Mouse (Mus musculus) forelimb bud, embryonic 11.5 days (tissue): Measurements from ENCODE around the gene Robo4.

ENCODE experiments used
- DNase-seq: peaks from one replicate; pipeline ENCODE4 v3.0.0-alpha.2; 2012; ENCODE audit warnings: low read depth, low spot score

Gene Robo4

DNA sequence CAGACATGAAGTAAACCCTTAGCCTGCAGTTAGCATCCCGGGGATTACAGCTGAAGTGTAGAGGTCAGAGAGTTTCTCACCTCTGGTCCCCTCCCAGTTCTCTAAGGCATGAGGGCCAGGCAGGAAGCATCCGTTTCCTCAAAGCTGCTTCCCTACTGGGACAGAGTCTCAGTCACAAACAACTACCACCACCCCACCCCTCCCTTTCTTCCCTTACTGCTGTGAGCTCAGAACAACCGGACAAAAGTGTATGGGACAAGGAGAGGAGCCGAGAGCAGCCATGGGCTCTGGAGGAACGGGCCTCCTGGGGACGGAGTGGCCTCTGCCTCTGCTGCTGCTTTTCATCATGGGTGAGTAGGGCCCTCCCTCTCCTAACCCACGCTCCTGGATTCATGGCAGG lies at the start of gene Robo4:
Robo4 (plus strand) TSS at position 96 of the 400 bp plus-strand sequence.
- no peak for DNase-seq

GRCm38 (mm10) chr9:37354485-37354884 lies 47.2 kb upstream of the Robo4 start:
- no peak for DNase-seq

- DNase-seq: no peak
Measured at GRCm38 (mm10) chr9:37358713-37359330, 42.9 kb upstream of the Robo4 start.

DNA sequence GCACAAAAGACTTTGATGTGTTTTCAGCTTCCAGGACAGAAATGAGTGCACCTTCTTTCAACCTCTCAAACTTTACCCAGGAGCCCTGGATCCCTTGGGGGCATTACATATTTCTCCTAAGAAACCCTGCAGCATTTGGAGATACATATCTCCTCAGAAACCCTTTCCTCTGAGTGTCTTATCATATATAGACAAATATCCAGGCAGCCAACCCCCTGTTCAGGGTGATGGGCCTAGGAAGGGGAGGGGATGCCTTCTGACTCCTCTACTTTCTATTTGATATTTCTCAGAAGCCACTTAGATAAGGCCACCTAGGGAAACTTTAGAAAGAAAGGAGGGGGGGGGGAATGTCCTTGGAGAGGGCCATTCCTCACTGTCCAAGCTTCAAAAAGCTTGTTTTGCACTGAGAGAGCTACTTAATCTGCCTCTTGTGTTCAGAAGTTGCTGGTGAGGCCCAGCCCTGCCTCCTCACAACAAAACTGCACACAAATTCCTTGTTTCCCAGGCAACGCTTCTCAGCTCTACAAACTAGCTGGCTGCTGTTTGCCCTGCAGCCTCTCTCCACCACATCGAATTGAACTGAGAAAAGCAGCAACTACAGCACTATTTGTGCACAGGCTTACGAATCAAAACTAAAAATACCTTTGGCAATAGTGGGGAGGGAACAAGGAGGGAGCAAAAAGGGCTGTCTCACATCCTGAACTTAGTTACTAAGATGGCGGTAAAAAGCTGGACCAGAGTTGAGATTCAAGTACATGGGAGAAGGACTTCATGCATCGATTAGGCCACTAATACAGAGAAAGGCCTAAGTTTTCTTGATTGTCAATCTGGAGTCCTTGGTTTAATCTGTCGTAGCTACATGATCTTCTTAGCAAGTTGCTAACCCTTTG lies 42.1 kb upstream of the Robo4 start:
- peak; percentile 55 for DNase-seq

DNA sequence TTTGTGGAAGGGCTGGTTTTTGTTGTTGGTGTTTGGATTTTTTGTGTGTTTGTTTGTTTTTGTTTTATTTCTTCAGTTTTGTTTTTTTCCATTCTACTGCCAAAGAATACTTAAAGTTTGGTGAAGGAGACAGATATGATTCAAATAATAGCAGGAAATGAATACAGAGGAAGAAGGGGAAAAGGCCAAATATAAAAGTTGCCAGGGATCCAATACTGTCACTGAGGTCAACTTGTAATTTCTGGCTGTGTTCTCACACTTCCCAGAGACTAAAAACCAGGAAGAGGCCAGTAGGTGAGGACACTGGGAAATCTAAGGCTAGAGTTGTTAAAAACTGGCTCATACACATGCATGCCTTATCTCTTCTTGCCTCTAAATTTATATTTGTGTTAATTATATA lies 39.6 kb upstream of the Robo4 start:
- DNase-seq: no peak

DNA sequence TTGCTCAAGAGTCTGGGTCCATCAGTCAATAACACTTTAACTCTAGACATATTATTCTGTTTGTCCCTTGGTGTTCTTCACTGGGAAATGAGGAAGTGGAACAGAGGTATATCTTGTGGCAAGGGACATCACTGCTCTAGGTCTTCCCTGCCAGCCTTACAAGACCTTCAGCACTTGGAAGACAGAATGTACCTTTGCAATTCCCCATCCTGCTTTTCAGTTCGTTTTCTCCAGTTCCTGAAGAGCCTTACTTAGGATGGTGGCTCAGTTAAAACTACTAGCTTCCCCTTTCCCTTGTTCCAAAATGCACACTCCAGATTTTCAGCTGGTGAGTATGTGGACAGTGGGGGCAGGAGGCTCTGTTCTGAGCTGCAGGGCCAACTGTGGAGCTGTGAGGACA lies 38.8 kb upstream of the Robo4 start:
- no peak for DNase-seq

DNA sequence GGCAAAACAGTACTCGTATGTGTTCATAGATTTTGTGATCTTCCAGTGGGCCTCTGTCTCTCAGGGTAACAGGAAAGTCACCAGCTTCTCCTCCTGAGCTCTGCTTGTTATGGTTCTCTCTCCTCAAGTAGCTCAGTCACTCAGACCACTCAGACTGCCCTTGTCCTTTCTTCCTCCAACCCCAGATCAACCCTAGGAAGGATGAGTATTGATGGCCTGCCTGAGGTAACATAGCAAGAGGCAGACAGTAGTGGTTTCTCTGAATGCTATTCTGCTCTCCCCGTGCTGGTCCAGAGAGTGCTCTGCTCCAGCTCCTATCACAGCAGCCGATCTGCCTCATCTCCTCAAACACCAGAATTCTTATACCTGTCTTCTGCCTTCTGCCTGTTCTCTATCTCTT lies 38.1 kb upstream of the Robo4 start:
- no peak for DNase-seq

- no peak for DNase-seq
Measured at GRCm38 (mm10) chr9:37364392-37364791, 37.3 kb upstream of the Robo4 start.

GRCm38 (mm10) chr9:37365706-37366105 lies 36.0 kb upstream of the Robo4 start:
- no peak for DNase-seq

DNA sequence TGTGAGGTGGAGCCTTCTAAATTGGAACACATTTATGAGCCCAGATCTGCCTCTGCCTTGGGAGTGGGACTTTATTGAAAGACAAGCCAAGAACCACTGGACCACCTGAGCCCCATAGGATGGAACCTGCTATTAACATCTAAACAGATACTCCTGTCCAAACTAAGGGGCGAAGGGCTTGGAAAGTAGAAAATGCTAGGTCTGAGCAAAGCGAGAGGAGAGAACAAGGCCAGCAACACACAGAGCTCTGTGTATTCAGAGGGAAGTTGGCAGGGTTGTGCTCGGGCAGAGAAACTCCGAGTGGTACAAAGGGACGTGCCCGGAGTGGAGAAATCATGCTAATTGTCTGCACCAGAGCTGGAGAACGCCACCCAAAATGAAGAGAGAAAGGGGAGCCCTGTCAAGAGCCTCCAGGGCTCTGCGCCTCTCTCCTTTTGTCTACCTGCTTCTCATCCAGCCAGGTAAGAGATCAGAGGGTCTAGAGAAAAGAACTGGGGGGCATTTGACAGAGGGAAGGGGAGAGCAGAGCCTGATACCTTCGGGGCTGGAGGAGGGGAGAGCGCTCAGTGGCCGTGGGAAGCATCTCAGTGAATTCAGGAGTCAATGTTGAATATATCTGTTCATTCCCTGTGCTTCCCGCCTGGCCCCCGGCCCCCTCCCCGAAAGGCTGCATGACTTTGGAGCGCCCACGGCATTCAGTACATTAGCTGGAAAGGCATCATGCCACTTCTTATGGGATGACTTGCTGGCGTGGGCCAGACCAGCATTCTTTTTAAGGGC lies 34.2 kb upstream of the Robo4 start, which contains the start of gene Hepacam:
Hepacam (plus strand) TSS at position 51 of the 780 bp plus-strand sequence.
- no peak for DNase-seq

DNA sequence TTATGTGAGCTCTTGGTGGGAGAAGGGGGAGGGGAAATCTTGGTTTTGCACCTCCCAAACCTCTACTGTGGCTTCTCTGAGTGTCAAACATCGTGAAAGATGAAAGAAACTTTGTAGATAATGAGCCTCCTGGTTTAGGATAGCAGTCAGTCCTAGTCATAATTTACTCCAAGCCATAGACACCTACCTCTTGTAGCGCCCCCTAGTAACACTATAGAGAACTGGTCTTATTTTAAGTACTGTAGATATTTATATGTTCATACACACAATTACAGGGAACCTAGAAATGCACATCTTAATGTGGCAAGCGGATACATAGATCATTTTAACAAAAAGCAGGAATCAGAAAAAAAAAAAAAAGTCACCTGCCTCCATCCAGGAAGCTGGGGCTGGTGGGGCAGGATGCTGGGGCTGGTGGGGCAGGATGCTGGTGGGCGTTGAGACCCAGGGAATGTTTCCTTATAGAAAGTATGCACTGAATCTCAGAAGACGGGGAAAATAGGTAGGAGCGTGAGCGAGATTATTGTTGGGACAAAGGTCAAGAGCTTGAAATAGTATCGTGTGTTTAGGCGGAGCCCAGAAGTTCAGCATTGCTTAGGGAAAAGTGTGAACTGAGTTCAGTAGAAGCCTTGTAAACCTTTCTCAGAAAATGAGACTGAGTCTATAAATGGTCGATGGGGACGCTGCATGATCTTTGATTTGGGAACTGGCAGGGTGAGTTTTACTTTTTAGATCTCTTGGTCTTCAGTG lies 33.4 kb upstream of the Robo4 start:
- no peak for DNase-seq

DNA sequence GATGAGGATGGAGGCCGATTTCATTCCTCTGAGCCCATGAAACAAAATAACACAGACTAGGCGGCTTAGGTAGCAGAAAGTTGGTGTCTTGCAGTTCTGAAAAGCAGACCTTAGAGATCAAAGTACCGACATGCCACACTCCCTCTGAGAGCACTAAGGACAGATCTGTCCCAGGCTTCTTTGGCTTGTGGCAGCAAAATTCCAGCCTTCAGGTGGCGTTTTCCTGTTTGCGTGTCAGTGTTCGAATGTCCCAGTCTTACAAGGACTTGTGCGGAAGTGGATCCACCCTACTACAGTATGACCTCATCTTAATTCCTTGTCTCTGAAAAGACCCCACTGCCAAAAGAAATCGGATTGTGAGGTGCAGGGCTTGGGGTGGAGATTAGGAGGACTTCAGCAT lies 32.8 kb upstream of the Robo4 start:
- no peak for DNase-seq

- DNase-seq: no peak
Measured at GRCm38 (mm10) chr9:37371232-37371801, 30.4 kb upstream of the Robo4 start.

DNA sequence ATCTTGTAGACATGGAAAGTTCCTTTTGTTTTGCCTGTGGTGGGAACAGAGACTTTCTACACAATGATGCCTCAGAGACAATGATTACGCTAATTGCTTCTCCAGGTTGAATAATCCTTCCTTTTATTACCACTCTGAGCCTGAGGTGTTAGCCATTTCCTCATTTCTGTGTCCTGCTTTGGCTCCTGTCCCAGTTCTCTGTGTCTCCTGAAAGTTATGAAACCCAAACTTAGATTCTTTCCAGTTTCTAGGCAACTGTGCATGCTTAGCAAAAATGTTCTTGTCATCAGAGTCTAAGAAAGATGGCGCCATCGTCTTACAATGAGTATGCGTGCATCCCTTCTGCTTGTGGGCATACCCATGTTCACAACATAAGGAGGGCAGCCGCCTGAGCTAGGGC lies 26.0 kb upstream of the Robo4 start:
- no peak for DNase-seq

- no peak for DNase-seq
Measured at GRCm38 (mm10) chr9:37383161-37383560, 18.5 kb upstream of the Robo4 start.

DNA sequence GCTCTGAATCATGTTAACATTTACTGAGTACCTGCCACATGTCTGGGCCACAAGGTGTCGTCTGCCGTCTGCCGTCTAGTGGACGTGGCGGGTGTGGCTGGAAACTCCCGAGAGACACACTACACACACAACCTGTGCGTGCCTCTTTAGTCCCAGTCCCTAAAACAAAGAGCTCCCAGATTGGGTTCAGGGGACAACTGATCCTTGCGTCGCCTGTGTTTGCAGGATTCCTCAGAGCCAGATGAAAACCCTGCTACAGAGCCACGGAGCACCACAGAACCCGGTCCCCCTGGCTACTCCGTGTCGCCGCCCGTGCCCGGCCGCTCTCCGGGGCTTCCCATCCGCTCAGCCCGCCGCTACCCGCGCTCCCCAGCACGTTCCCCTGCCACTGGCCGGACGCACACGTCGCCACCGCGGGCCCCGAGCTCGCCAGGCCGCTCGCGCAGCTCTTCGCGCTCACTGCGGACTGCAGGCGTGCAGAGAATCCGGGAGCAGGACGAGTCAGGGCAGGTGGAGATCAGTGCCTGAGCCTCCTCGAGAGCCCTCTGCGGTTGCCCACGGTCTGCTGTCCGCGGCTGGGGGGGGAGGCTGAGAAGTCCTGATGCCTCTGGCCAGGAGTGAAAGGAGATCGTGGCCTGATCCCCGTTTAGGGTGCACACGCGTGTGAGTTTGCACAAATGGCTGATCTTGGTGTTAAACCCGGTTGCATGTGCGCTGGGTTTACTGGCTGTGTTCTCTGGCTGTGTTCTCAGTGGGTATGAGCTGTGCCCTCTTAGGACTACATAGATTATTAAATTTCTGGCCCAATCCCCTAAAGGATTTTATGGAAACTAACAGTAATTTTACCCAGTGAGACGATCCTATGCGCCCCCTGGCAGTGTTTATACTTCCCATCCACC lies 17.2 kb upstream of the Robo4 start:
- DNase-seq: peak; percentile 35

- no peak for DNase-seq
Measured at GRCm38 (mm10) chr9:37390891-37391290, 10.8 kb upstream of the Robo4 start.

- no peak for DNase-seq
Measured at GRCm38 (mm10) chr9:37392071-37392470, 9.6 kb upstream of the Robo4 start.

DNA sequence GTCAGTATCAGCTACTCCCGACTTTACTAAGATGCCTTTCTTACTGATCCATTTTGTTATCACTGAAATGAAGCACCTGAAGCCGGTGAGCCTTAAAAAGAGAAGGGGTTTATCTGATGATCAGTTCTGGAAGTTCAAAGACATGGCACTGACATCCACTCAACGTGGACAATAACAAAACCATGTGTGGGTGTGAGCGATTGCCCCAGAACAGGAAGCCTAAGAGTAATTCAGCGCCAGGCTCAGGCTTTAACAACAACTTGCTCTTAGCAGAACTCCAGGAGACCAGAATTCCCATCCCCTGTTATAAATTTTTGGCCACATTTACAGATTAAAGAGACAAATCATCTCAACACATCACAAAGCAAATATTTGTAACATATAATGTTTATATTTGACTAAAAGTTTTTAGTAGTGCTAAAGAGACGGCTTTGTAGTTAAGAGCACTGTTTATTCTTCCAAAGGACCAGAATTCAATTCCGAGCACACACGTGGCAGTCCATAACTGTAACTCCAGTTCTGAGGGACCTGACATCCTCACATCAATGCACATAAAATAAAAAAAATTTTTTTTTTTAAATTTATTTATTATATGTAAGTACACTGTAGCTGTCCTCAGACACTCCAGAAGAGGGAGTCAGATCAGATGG lies 8.1 kb upstream of the Robo4 start:
- no peak for DNase-seq

- no peak for DNase-seq
Measured at GRCm38 (mm10) chr9:37400585-37400984, 1.1 kb upstream of the Robo4 start.
